Mouse (Mus musculus) cerebellum, postnatal 36 days (tissue): ENCODE measurements around the gene Neurog1.

ENCODE experiments used
- DNase-seq, 2 experiments: peaks; one replicate each; pipeline ENCODE4 v3.0.0; 2021 to 2022; ENCODE audit warnings: mixed read lengths in 2 of 2

Neurog1 gene

DNA sequence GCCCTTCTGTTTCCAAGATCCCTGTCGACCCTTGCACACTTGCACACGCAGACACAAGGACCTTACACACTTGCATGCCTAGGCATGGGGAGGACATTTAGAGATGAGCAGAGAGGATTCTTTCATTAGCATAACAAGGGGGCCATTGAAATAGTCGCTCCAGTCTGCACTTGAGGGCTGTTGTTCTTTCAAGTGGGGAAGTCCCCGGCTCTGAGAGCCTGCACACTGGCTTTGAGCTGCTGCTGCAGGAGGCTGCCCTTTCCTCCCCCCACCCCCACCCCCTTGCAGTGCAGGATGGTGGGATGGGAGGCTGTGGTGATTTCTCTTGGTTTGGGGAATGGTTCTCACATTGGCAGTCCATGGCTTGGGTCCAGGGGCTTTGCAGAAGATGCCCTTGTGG lies 35.9 kb downstream of the Neurog1 start:
- no peak for DNase-seq

DNA sequence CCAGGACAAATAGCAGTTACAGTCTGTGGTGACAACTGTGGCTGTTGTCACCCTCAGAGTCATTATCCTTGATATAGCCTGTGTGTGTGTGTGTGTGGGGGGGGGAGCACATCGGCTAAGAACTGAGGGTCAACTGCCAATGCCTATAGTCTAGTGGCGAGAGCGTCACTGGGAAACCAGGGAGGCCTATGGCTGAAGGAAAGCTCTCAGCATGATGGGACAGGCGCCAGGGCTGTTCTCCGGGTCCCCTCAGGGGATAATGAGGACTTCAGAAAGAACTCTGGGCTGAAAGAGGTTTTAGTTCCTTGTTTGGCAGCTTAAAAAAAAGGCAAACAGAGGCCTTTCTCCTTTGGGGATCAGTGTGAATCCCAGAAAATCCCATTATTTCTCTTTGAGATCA lies 37.3 kb downstream of the Neurog1 start:
- no peak for DNase-seq

DNA sequence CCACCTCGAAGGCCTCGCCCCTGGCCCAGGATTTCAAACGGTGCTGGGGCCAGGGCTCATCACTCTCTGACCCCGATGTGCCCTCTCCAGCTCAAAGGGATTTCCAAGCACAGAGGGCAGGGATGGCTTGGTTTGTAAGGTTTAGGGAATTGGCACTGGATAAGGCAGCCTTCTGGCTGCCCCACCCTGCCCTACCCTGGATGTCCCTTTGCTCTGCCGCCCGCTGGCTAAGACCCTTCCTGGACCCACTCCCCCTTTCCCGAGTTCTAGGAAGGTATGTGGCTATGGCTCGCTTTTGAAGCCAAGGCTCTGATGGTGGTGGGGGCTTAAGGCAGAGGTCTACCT lies 42.9 kb downstream of the Neurog1 start:
- DNase-seq: no peak

DNA sequence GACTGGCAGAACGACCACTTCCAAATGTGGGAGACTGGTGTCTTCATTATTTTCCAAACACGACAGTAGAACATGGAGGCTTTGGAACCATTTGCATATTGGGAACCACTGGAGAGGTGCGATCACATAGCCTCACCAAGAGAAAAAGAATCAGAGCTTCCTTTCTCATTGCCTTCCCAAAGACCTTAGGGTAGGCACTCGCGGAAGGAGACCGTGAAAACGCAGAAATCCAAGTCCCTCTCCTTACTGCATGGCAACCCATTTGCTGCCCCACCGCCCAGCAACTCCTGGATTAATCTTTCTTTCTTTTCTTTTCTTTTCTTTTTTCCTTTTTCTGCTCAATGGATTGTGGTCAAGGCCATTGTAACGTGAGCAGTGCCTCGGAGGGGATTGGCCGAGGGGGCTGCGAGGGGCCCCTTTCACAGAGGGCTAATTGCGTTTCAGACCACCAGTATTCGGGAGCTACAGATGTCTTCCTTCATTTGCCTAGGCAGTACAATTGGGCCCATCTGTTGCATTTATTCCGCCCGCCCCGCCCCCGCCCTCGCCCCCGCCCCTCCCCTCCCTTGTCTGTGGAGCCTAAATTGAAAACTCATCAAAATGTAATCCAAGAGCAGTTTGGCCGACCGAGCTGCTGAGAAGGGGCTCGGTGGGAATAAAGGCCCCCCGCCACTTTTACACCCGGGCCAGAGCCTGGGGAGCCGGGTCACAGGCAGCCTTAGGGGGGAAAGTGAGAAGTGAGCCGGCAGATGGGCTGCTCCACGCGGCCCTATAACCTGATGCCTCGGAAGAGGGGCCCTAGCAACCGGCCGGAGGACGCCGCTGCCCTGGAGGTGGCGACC lies 43.5 kb downstream of the Neurog1 start:
- no peak for DNase-seq
